Mouse (Mus musculus) cortical plate, adult 2 months (tissue): ENCODE data around the gene Lgr4. TPM values are rescaled to one million over a fixed set of nuclear protein-coding genes. Genes with fewer than 3 reads are reported as not detected.
A peak's percentile ranks its signal among the peaks of the same experiment; 100 is the strongest.

Source experiments
- H3K27ac ChIP-seq: fragments of 200-500 bp; 2 replicates; pipeline ENCODE4 v1.5.1; 2012; ENCODE audit warnings: low read length, control low read depth, inconsistent platforms; ENCODE audit not compliant: insufficient read depth
- H3K4me1 ChIP-seq: fragments of 200-500 bp; 2 replicates; pipeline ENCODE4 v1.6.1; 2011; ENCODE audit warnings: low read length; ENCODE audit not compliant: control insufficient read depth, insufficient read depth
- H3K4me3 ChIP-seq: fragments of 200-500 bp; 2 replicates; pipeline ENCODE4 v1.5.1; 2011; ENCODE audit warnings: mild to moderate bottlenecking, low read length, control low read depth; ENCODE audit not compliant: insufficient read depth
- CTCF ChIP-seq: fragments of 200-500 bp; IDR thresholded peaks from 2 replicates; pipeline ENCODE4 v1.5.1; 2011; ENCODE audit warnings: mild to moderate bottlenecking, control low read depth, low read length; ENCODE audit not compliant: insufficient read depth; ENCODE audit errors: extremely low read depth
- POLR2A ChIP-seq: fragments of 200-500 bp; IDR thresholded peaks from 2 replicates; pipeline ENCODE4 v1.6.1; 2011; ENCODE audit warnings: mild to moderate bottlenecking, low read length, control low read depth; ENCODE audit not compliant: insufficient read depth; ENCODE audit errors: extremely low read depth
- polyA plus RNA-seq: library from polyadenylated mRNA; depleted of rRNA; stranded (reverse); fragments of >200 nt; gene quantifications from 2 replicates; pipeline ENCODE4 v1.2.3, GENCODE M21; 2012

Lgr4 gene
- polyA plus RNA-seq, 1 experiment: 15.4 TPM

DNA sequence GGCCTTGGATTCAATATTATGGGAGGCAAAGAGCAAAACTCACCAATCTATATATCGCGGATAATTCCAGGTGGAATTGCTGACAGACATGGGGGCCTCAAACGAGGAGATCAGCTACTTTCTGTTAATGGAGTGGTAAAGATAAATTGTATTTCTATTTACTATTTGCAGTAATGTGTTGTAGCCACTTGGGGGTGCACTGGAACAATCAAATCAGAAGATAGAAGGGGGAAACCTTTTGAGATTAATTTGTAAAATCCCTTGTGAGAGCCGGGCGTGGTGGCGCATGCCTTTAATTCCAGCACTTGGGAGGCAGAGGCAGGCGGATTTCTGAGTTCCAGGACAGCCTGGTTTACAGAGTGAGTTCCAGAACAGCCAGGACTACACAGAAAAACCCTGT, 21.1 kb upstream of the Lgr4 start:
- TF ChIP-seq CTCF: no peak
- no peak for TF ChIP-seq POLR2A
- Histone ChIP-seq H3K4me3 (no peak overlapping the region), H3K27ac (no peak overlapping the region), H3K4me1 (no peaks in the 10 kb centered on the region)

DNA sequence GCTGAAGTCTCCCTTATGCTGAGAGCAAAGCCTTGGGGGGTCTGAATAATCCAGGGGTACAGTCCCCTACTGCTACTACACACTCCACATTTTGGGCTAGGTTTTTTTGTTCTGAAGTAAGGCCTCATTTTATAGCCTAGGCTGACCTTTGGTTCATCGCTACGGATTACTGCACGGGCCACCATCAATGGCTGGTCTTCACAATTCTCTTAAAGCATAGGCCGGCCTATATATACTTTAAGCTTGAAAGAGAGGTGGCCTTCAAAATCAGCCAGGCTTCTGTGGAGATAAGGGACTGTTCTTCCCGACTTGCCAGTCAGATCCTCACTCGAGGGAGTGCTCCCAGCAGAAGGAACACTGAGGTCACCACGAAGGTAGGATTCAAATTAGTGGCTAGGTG, 14.6 kb upstream of the Lgr4 start:
- Histone ChIP-seq H3K4me3 (no peak overlapping the region), H3K4me1 (no peaks in the 10 kb centered on the region), H3K27ac (no peak overlapping the region)
- TF ChIP-seq POLR2A: no peak
- TF ChIP-seq CTCF: no peak

DNA sequence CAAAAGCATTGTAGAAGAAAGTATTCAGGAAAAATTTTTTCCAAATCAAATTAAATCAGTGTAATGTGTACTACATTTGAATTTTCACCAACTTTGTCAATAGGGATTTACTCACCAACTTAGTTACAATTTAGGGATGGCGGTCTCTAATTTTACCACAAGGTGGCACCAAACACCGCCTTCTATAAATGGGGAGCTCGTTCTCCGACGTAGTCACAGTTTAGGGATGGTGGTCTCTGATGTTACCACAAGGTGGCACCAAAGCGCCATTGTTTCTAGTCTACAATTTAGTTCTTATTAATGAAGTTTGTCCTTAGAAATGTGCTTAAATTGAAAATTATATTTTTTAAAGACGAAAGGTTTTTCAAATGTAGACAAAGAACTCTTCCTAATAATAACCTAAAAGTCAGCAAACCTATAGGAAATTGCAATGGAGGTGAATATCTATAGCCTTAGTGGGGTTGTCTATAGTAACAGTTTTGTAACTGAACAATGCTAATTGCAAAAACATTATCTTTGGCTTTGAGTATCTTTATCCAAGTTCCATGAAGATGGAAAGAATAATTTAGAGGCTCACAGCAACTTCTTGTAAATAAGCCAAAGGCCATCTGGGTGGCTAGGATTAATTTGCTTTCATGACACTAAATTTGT, 13.2 kb upstream of the Lgr4 start:
- Histone ChIP-seq H3K27ac (no peak overlapping the region), H3K4me3 (no peak overlapping the region), H3K4me1 (no peaks in the 10 kb centered on the region)
- TF ChIP-seq CTCF (peak; percentile 99), POLR2A (no peak)

DNA sequence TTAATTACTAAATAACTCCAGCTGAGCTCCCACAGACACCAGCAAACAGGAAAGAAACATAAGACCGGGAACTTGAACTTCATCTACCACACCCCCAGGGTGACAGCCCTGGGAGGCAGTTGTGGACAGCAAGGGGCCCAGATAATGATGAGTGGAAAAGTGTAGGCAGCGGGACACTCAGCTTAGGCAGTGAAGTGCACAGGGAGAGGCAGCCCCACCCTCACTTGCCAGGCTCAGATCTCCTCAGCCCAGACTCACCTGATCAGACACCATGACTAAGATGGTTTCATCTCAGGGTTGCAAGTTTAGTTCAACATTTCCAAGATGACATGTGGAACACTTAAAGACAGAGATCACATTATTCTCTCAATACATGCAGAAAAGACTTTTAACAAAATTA, 8.3 kb upstream of the Lgr4 start:
- TF ChIP-seq POLR2A (no peak), CTCF (no peak)
- Histone ChIP-seq H3K4me3 (no peak overlapping the region), H3K4me1 (no peaks in the 10 kb centered on the region), H3K27ac (no peak overlapping the region)

DNA sequence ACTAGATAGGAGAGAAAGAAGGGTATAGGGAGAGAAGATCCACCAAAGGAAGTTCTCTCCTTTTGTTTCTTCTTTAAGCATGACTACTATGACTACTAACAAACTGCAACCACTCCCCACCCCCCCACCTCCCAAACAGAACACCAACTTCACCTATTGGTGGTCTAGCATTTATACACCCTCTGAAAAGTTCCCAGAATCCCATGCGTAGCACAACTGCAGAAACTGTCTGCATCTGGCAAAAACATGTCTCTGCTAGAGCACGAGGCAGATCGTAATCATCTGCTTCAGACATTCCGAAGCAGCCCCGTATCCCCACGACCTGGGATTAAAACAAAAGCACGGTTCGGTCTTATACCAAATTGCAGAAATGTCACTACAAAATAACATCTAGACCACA, 5.2 kb upstream of the Lgr4 start:
- no peak overlapping the region for H3K4me3 ChIP-seq
- H3K27ac ChIP-seq: no peak overlapping the region
- no peak for TF ChIP-seq POLR2A
- H3K4me1 ChIP-seq: no peaks in the 10 kb centered on the region

DNA sequence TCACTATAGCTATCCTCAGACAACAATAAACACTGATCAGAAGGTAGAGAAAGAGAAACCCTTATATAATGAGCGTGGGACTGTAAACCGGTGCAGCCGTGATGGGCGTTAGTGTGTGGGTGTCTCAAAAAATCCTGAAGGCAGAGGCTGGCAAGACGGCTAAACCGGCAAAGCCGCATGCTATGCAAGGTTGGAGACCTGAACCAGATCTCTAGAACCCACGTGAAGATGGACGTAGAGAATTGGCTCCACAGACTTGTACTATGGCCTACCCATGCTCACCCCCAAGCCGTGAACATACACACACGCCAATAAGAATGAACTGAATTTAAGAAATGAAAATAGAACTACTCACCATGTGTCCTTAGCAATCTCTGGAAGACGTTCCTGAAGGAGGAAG, 4.7 kb upstream of the Lgr4 start:
- no peak overlapping the region for H3K27ac ChIP-seq
- TF ChIP-seq CTCF (no peak), POLR2A (no peak)
- H3K4me3 ChIP-seq: no peak overlapping the region
- H3K4me1 ChIP-seq: no peaks in the 10 kb centered on the region

DNA sequence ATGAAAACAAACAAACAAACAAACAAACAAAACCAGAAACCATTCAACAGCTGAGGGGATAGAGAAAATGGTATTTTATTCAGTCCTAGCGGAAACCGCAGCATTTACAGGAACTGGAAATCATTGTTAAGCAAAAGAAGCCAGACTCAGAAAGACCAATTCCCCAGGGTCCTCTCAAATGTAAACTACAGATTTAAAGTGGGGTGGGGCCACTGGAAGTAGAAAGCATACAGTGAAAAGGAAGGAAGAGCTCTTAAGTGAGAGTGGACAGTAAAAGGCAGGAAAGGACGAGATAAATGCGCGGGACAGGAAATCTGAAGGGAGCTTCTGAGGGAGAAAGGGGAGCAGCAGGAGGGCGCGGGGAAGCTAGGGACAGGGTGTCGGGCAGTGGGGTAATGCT, 4.2 kb upstream of the Lgr4 start:
- TF ChIP-seq POLR2A (no peak), CTCF (no peak)
- no peak overlapping the region for H3K4me3 ChIP-seq
- H3K27ac ChIP-seq: no peak overlapping the region
- no peaks in the 10 kb centered on the region for H3K4me1 ChIP-seq

DNA sequence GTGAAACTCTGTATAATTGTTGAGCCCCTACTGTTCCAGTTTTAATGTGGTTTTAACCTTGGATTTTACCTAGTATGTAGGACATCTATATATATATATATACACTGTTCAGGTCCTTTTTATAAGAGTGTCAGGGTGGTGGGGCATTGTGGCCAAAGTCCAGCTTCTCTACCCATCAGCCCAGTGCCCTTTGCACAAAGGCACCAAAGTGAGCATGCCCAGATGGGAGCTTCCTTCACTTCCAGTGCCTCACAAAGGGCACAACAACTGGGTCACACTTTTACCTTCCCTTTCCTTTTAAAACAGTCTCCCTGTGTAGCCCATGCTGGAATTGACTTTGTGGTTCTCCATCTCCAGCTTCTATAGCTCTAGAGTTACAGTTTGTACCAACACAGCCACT, 2.8 kb upstream of the Lgr4 start:
- TF ChIP-seq CTCF: no peak
- no peak for TF ChIP-seq POLR2A
- no peak overlapping the region for H3K27ac ChIP-seq
- H3K4me1 ChIP-seq: no peaks in the 10 kb centered on the region
- H3K4me3 ChIP-seq: no peak overlapping the region

DNA sequence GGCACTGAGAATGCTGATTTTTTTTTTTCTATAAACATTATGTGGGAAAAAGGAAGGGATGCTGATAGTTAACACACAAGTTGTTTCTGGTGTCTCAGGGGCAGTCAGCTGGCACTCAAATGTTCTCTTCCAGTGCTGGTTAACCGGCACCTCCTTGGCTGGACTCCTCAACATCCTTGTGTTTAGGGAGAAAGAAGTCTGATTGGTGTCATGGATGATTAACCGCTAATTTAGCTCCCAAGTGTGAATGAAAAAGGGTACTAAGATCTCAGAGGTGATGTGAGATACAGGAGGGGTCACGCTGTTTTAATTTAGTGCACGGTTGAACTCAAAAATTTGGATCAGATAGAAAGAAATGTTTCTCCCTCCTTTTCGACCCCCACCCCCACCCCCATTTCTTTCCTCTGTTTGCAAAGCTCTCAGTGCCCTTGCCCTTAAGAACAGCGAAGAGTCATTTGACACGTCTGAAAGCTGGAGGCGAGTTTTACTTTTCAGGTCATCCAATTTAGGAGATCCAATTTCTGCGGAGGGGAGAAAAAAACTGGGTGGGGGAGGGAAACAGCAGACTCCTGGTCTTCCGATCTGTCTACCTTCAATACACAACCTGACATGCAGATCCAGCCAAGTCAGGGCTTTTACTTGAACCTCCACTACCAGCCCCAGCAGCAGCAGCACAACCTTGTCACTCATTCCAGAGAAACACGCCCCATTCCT, 508 bp upstream of the Lgr4 start:
- Histone ChIP-seq H3K4me3 (peak overlapping the region; percentile 44; the same call in 1 of the 2 replicates), H3K4me1 (no peaks in the 10 kb centered on the region), H3K27ac (no peak overlapping the region)
- TF ChIP-seq CTCF (no peak), POLR2A (no peak)

DNA sequence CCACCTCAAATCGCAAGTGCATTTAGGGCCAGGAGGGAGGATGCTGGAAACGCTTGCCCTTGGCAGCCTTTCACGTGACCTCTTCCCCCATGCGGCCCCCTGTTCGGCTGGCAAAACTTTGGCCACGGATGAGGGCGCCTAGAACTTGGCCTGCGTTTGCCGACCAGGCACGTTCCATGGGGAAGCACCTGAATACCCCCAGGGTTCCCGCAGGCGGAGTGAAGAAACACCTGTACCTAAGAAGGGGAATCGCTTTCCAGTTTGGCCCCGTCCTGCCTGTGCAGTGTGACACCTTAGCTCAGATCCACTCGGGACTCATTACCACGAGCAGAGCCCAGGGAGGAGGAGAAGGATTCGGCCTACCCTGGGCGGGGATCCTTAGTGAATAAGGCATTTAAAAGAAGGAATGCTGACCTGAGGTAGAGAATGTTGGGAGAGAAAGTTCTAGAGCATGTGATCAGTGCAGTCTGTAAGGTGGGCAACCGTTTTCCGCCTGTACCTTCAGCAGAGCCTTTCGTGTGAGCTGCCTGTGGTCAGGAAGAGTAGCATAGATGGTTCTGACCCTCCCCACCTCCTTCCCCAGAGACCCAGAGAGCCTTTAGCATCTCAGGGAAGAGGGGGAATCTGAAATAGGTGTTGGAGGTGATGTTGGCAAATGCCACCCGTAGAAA, 1.3 kb downstream of the Lgr4 start:
- peak overlapping the region; percentile 44 for H3K4me3 ChIP-seq
- TF ChIP-seq CTCF (no peak), POLR2A (no peak)
- H3K27ac ChIP-seq: no peak overlapping the region
- no peaks in the 10 kb centered on the region for H3K4me1 ChIP-seq
